Mouse (Mus musculus) midbrain, embryonic 11.5 days (tissue): ENCODE data around the gene Efcab8. TPM values are rescaled to one million over a fixed set of nuclear protein-coding genes. Genes with fewer than 3 reads are reported as not detected.
"Not testable (repeated sequence)": the region's sequence is repeated elsewhere in the genome, so short reads cannot be mapped to it uniquely, and the experiment has no call there.

Experiments used
- ATAC-seq: fragments of 200-750 bp; cut with Nextera tagmentation; 2 replicates; pipeline ENCODE4 v1.8.0; 2017; ENCODE audit warnings: moderate TSS enrichment, moderate library complexity; ENCODE audit not compliant: low FRiP score
- DNase-seq: peaks from one replicate; pipeline ENCODE4 v3.0.0; 2015; ENCODE audit warnings: low spot score; ENCODE audit errors: missing footprints
- H3K27ac ChIP-seq: fragments of 300-500 bp; sonication (generic); 2 replicates; pipeline ENCODE4 v1.5.1; 2014; ENCODE audit warnings: low read depth, low read length
- H3K27me3 ChIP-seq: fragments of 300-500 bp; sonication (generic); 2 replicates; pipeline ENCODE4 v1.6.1; 2014; ENCODE audit warnings: mild to moderate bottlenecking, low read length, moderate library complexity, mixed read lengths; ENCODE audit not compliant: control insufficient read depth, insufficient read depth
- H3K36me3 ChIP-seq: fragments of 300-500 bp; sonication (generic); 2 replicates; pipeline ENCODE4 v1.6.1; 2014; ENCODE audit warnings: mild to moderate bottlenecking, low read length, moderate library complexity, mixed read lengths; ENCODE audit not compliant: control insufficient read depth, insufficient read depth
- H3K4me1 ChIP-seq: fragments of 300-500 bp; sonication (generic); 2 replicates; pipeline ENCODE4 v1.6.1; 2014; ENCODE audit warnings: low read length; ENCODE audit not compliant: control insufficient read depth, insufficient read depth
- H3K4me2 ChIP-seq: fragments of 300-500 bp; sonication (generic); 2 replicates; pipeline ENCODE4 v1.6.1; 2014; ENCODE audit warnings: mild to moderate bottlenecking, moderate library complexity
- H3K4me3 ChIP-seq: fragments of 300-500 bp; sonication (generic); 2 replicates; pipeline ENCODE4 v1.5.1; 2014; ENCODE audit warnings: low read depth, low read length
- H3K9ac ChIP-seq: fragments of 300-500 bp; sonication (generic); 2 replicates; pipeline ENCODE4 v1.6.1; 2014; ENCODE audit warnings: low read length
- H3K9me3 ChIP-seq: fragments of 300-500 bp; sonication (generic); 2 replicates; pipeline ENCODE4 v1.6.1; 2016; ENCODE audit warnings: low read length; ENCODE audit not compliant: control insufficient read depth
- WGBS: fragments of 180-500 bp; shearing (Covaris S2); extraction: QIAGEN DNeasy Blood & Tissue Kit; methylation state at CpG from one replicate; pipeline ENCODE4 v1.1.7; 2014; 5-methylcytosine and 5-hydroxymethylcytosine counted together
- polyA plus RNA-seq: library from polyadenylated mRNA; unstranded; fragments of >200 nt; fragmentation: Nextera tagmentation; extraction: Ambion mirVana; gene quantifications from 2 replicates; pipeline ENCODE4 v1.2.1, GENCODE M21; 2014

Gene Efcab8
- polyA plus RNA-seq, 1 experiment from 2014 or later = not detected

- H3K27me3 ChIP-seq = no peaks in the 10 kb centered on the region
- WGBS = 80% methylated on average over 8 of the region's 8 CpGs
- H3K9ac ChIP-seq = no peak overlapping the region
- no peaks in the 10 kb centered on the region for H3K4me1 ChIP-seq
- no peak overlapping the region for H3K4me2 ChIP-seq
- no peak for ATAC-seq
- no peaks in the 10 kb centered on the region for H3K36me3 ChIP-seq
- H3K9me3 ChIP-seq = no peaks in the 10 kb centered on the region
- DNase-seq = no peak
- no peak overlapping the region for H3K27ac ChIP-seq
- H3K4me3 ChIP-seq = no peak overlapping the region
Measured at GRCm38 (mm10) chr2:153808146-153808545, 28.4 kb downstream of the Efcab8 start.

GRCm38 (mm10) chr2:153808841-153809240 lies 29.1 kb downstream of the Efcab8 start:
- Histone ChIP-seq H3K27ac (no peak overlapping the region), H3K36me3 (no peaks in the 10 kb centered on the region), H3K27me3 (no peaks in the 10 kb centered on the region), H3K4me1 (no peaks in the 10 kb centered on the region), H3K9me3 (no peaks in the 10 kb centered on the region), H3K4me3 (no peak overlapping the region), H3K9ac (no peak overlapping the region), H3K4me2 (no peak overlapping the region)
- DNase-seq = no peak
- 92% methylated on average over 6 of the region's 6 CpGs for WGBS
- ATAC-seq = no peak

GRCm38 (mm10) chr2:153809921-153810320 lies 30.2 kb downstream of the Efcab8 start:
- Histone ChIP-seq H3K27me3 (no peaks in the 10 kb centered on the region), H3K36me3 (no peaks in the 10 kb centered on the region), H3K9ac (no peak overlapping the region), H3K27ac (no peak overlapping the region), H3K4me1 (no peaks in the 10 kb centered on the region), H3K4me2 (no peak overlapping the region), H3K9me3 (no peaks in the 10 kb centered on the region), H3K4me3 (no peak overlapping the region)
- no peak for ATAC-seq
- 70% methylated on average over 3 of the region's 3 CpGs for WGBS
- no peak for DNase-seq

GRCm38 (mm10) chr2:153822005-153822543 lies 42.3 kb downstream of the Efcab8 start:
- no peak for ATAC-seq
- Histone ChIP-seq H3K4me1 (no peaks in the 10 kb centered on the region), H3K9me3 (no peaks in the 10 kb centered on the region), H3K9ac (no peak overlapping the region), H3K27ac (no peak overlapping the region), H3K27me3 (no peaks in the 10 kb centered on the region), H3K4me3 (no peak overlapping the region), H3K4me2 (no peak overlapping the region), H3K36me3 (no peaks in the 10 kb centered on the region)
- DNase-seq = no peak
- 96% methylated on average over 2 of the region's 2 CpGs for WGBS

- ATAC-seq (no peak), DNase-seq (no peak)
- 93% methylated on average over 6 of the region's 6 CpGs for WGBS
- H3K9ac ChIP-seq = no peak overlapping the region
- H3K4me1 ChIP-seq = no peaks in the 10 kb centered on the region
- H3K4me3 ChIP-seq = no peak overlapping the region
- no peak overlapping the region for H3K27ac ChIP-seq
- H3K9me3 ChIP-seq = no peaks in the 10 kb centered on the region
- no peak overlapping the region for H3K4me2 ChIP-seq
- no peaks in the 10 kb centered on the region for H3K27me3 ChIP-seq
- no peaks in the 10 kb centered on the region for H3K36me3 ChIP-seq
Measured at GRCm38 (mm10) chr2:153824593-153824992, 44.9 kb downstream of the Efcab8 start.

GRCm38 (mm10) chr2:153825900-153826299 lies 46.2 kb downstream of the Efcab8 start:
- not testable (repeated sequence) for H3K9me3 ChIP-seq, H3K27me3 ChIP-seq, ATAC-seq, H3K36me3 ChIP-seq, H3K4me3 ChIP-seq, H3K4me1 ChIP-seq, H3K4me2 ChIP-seq, H3K27ac ChIP-seq, H3K9ac ChIP-seq, DNase-seq
- 67% methylated on average over 32 of the region's 32 CpGs for WGBS

GRCm38 (mm10) chr2:153827171-153827830 lies 47.6 kb downstream of the Efcab8 start:
- Histone ChIP-seq H3K4me3 (no peak overlapping the region), H3K36me3 (no peaks in the 10 kb centered on the region), H3K27ac (no peak overlapping the region), H3K9ac (no peak overlapping the region), H3K27me3 (no peaks in the 10 kb centered on the region), H3K4me1 (no peaks in the 10 kb centered on the region), H3K9me3 (no peaks in the 10 kb centered on the region), H3K4me2 (no peak overlapping the region)
- DNase-seq (no peak), ATAC-seq (no peak)
- 88% methylated on average over 8 of the region's 8 CpGs for WGBS

- no peaks in the 10 kb centered on the region for H3K9me3 ChIP-seq
- H3K4me3 ChIP-seq = no peak overlapping the region
- WGBS = 84% methylated on average over 7 of the region's 7 CpGs
- no peak overlapping the region for H3K9ac ChIP-seq
- no peaks in the 10 kb centered on the region for H3K27me3 ChIP-seq
- DNase-seq = no peak
- ATAC-seq = no peak
- H3K36me3 ChIP-seq = no peaks in the 10 kb centered on the region
- no peak overlapping the region for H3K27ac ChIP-seq
- H3K4me2 ChIP-seq = no peak overlapping the region
- 0 out of 2 replicates have a peak, but pooled peaks cover 2% of the 10 kb centered on the region for H3K4me1 ChIP-seq
Measured at GRCm38 (mm10) chr2:153828704-153829103, 49.0 kb downstream of the Efcab8 start.

GRCm38 (mm10) chr2:153833291-153833690 lies 53.6 kb downstream of the Efcab8 start:
- 90% methylated on average over 8 of the region's 8 CpGs for WGBS
- Histone ChIP-seq H3K36me3 (no peaks in the 10 kb centered on the region), H3K9me3 (no peaks in the 10 kb centered on the region), H3K4me2 (no peak overlapping the region), H3K27me3 (no peaks in the 10 kb centered on the region), H3K9ac (no peak overlapping the region), H3K4me1 (0 out of 2 replicates have a peak, but pooled peaks cover 2% of the 10 kb centered on the region), H3K27ac (no peak overlapping the region), H3K4me3 (no peak overlapping the region)
- ATAC-seq (no peak), DNase-seq (no peak)
